Mouse (Mus musculus) kidney, postnatal 0 days (tissue): ENCODE data around the gene Kmt2a. TPM values are rescaled to one million over a fixed set of nuclear protein-coding genes. Genes with fewer than 3 reads are reported as not detected.
A peak's percentile ranks its signal among the peaks of the same experiment; 100 is the strongest.

Source experiments
- ATAC-seq: fragments of 200-750 bp; cut with Nextera tagmentation; replicated peaks from 2 replicates; pipeline ENCODE4 v1.8.0; 2017; ENCODE audit warnings: low read depth, moderate number of reproducible peaks, moderate TSS enrichment, moderate library complexity; ENCODE audit not compliant: low FRiP score
- DNase-seq: peaks from one replicate; pipeline ENCODE4 v3.0.0-alpha.2; 2016; ENCODE audit warnings: low spot score
- H3K27ac ChIP-seq: fragments of 300-500 bp; sonication (generic); 2 replicates; pipeline ENCODE4 v1.5.1; 2014; ENCODE audit warnings: mild to moderate bottlenecking
- H3K27me3 ChIP-seq: fragments of 300-500 bp; sonication (generic); 2 replicates; pipeline ENCODE4 v1.6.1; 2014; ENCODE audit warnings: low read length, mixed read lengths; ENCODE audit not compliant: insufficient read depth
- H3K36me3 ChIP-seq: fragments of 300-500 bp; sonication (generic); 2 replicates; pipeline ENCODE4 v1.6.1; 2014; ENCODE audit warnings: low read length, mixed read lengths; ENCODE audit not compliant: insufficient read depth
- H3K4me1 ChIP-seq: fragments of 300-500 bp; sonication (generic); replicated peaks from 2 replicates; pipeline ENCODE4 v1.6.1; 2014; ENCODE audit warnings: antibody characterized with exemption, low read length, mixed read lengths; ENCODE audit not compliant: insufficient read depth
- H3K4me2 ChIP-seq: fragments of 300-500 bp; sonication (generic); 2 replicates; pipeline ENCODE4 v1.6.1; 2014; ENCODE audit warnings: mild to moderate bottlenecking, low read length, moderate library complexity, mixed read lengths
- H3K4me3 ChIP-seq: fragments of 300-500 bp; sonication (generic); replicated peaks from 2 replicates; pipeline ENCODE4 v1.5.1; 2014; ENCODE audit warnings: low read depth, low read length
- H3K9ac ChIP-seq: fragments of 300-500 bp; sonication (generic); 2 replicates; pipeline ENCODE4 v1.6.1; 2014; ENCODE audit warnings: low read depth, low read length
- H3K9me3 ChIP-seq: fragments of 300-500 bp; sonication (generic); replicated peaks from 2 replicates; pipeline ENCODE4 v1.6.1; 2016; ENCODE audit warnings: low read length, inconsistent platforms, mixed read lengths
- CTCF ChIP-seq: IDR thresholded peaks from 2 replicates; pipeline ENCODE4 v1.5.1; 2016; ENCODE audit warnings: antibody characterized with exemption, low read depth, mild to moderate bottlenecking, moderate library complexity
- WGBS: fragments of 180-500 bp; shearing (Covaris S2); extraction: QIAGEN DNeasy Blood & Tissue Kit; methylation state at CpG from one replicate; pipeline ENCODE4 v1.1.7; 2014; 5-methylcytosine and 5-hydroxymethylcytosine counted together
- polyA plus RNA-seq: library from polyadenylated mRNA; unstranded; fragments of >200 nt; fragmentation: Nextera tagmentation; extraction: Ambion mirVana; gene quantifications from 2 replicates; pipeline ENCODE4 v1.2.1, GENCODE M21; 2015

Kmt2a gene
- polyA plus RNA-seq, 1 experiment from 2014 or later = 6.6 TPM

- Histone ChIP-seq H3K4me2 (peak overlapping the region; percentile 91), H3K4me3 (peak overlapping the region; percentile 85), H3K27me3 (no peaks in the 10 kb centered on the region), H3K9me3 (no peaks in the 10 kb centered on the region), H3K27ac (peak overlapping the region; percentile 94), H3K36me3 (no peaks in the 10 kb centered on the region), H3K4me1 (peaks cover 6% of the 10 kb centered on the region), H3K9ac (peak overlapping the region; percentile 69)
- ATAC-seq (peak; percentile 66), DNase-seq (peak; percentile 78)
- 1% methylated on average over 26 of the region's 27 CpGs for WGBS
- peak; percentile 36 for TF ChIP-seq CTCF
These were observed 1.4 kb upstream of the Kmt2a start for GRCm38 (mm10) chr9:44882436-44882980.

GRCm38 (mm10) chr9:44881941-44882435, 892 bp upstream of the Kmt2a start:
- Histone ChIP-seq H3K4me3 (peak overlapping the region; percentile 85), H3K9ac (peak overlapping the region; percentile 69), H3K4me1 (peaks cover 11% of the 10 kb centered on the region), H3K27ac (peak overlapping the region; percentile 94), H3K27me3 (no peaks in the 10 kb centered on the region), H3K4me2 (peak overlapping the region; percentile 91), H3K36me3 (no peaks in the 10 kb centered on the region), H3K9me3 (no peaks in the 10 kb centered on the region)
- TF ChIP-seq CTCF = no peak
- WGBS = 1% methylated on average over 28 of the region's 29 CpGs
- peak; percentile 87 for DNase-seq
- ATAC-seq = peak; percentile 40; the same call in 1 of the 2 replicates

GRCm38 (mm10) chr9:44880309-44881081, 601 bp downstream of the Kmt2a start:
- H3K36me3 ChIP-seq = no peaks in the 10 kb centered on the region
- DNase-seq = peak; percentile 66
- peak; percentile 11 for ATAC-seq
- no peaks in the 10 kb centered on the region for H3K9me3 ChIP-seq
- TF ChIP-seq CTCF = no peak
- no peaks in the 10 kb centered on the region for H3K27me3 ChIP-seq
- H3K9ac ChIP-seq = peak overlapping the region; percentile 85
- peak overlapping the region; percentile 85 for H3K4me3 ChIP-seq
- H3K4me2 ChIP-seq = peak overlapping the region; percentile 91
- WGBS = under 1% methylated on average over 33 of the region's 44 CpGs
- peak overlapping the region; percentile 94 for H3K27ac ChIP-seq
- H3K4me1 ChIP-seq = peaks cover 15% of the 10 kb centered on the region

GRCm38 (mm10) chr9:44879694-44880271, 1.3 kb downstream of the Kmt2a start:
- Histone ChIP-seq H3K9me3 (no peaks in the 10 kb centered on the region), H3K27me3 (no peaks in the 10 kb centered on the region), H3K27ac (no peak overlapping the region), H3K4me3 (peak overlapping the region; percentile 85), H3K4me1 (peaks cover 15% of the 10 kb centered on the region), H3K36me3 (no peaks in the 10 kb centered on the region), H3K4me2 (peak overlapping the region; percentile 91), H3K9ac (peak overlapping the region; percentile 85)
- DNase-seq (no peak), ATAC-seq (no peak)
- under 1% methylated on average over 13 of the region's 13 CpGs for WGBS
- no peak for TF ChIP-seq CTCF

- H3K4me1 ChIP-seq = peaks cover 21% of the 10 kb centered on the region
- ATAC-seq = no peak
- peak; percentile 42 for DNase-seq
These were observed 2.2 kb downstream of the Kmt2a start for GRCm38 (mm10) chr9:44878776-44879500.

GRCm38 (mm10) chr9:44877686-44878085, 3.4 kb downstream of the Kmt2a start:
- no peak for ATAC-seq
- no peaks in the 10 kb centered on the region for H3K27me3 ChIP-seq
- H3K27ac ChIP-seq = no peak overlapping the region
- 82% methylated on average over 7 of the region's 7 CpGs for WGBS
- H3K36me3 ChIP-seq = no peaks in the 10 kb centered on the region
- no peak overlapping the region for H3K4me3 ChIP-seq
- H3K4me2 ChIP-seq = no peak overlapping the region
- H3K9ac ChIP-seq = no peak overlapping the region
- no peaks in the 10 kb centered on the region for H3K9me3 ChIP-seq
- peaks cover 24% of the 10 kb centered on the region for H3K4me1 ChIP-seq
- no peak for TF ChIP-seq CTCF
- no peak for DNase-seq

More at GRCm38 (mm10) chr9:44878776-44879500, 2.2 kb downstream of the Kmt2a start:
- Histone ChIP-seq H3K4me2 (peak overlapping the region; percentile 91), H3K27me3 (no peaks in the 10 kb centered on the region), H3K36me3 (no peaks in the 10 kb centered on the region), H3K9me3 (no peaks in the 10 kb centered on the region), H3K4me3 (peak overlapping the region; percentile 85), H3K9ac (peak overlapping the region; percentile 85; the same call in 1 of the 2 replicates), H3K27ac (no peak overlapping the region)
- no peak for TF ChIP-seq CTCF
- 14% methylated on average over 9 of the region's 9 CpGs for WGBS
